Mouse (Mus musculus) CH12.LX (cell line): Measurements from ENCODE around the gene Ppox. TPM values are rescaled to one million over a fixed set of nuclear protein-coding genes. Genes with fewer than 3 reads are reported as not detected.

ENCODE experiments used
- DNase-seq: peaks from one replicate; pipeline ENCODE4 v3.0.0-alpha.2; 2013; ENCODE audit errors: extremely low read depth
- H3K27ac ChIP-seq: 2 replicates; pipeline ENCODE4 v1.5.1; 2012; ENCODE audit warnings: low read depth, mild to moderate bottlenecking, control low read depth, moderate library complexity; ENCODE audit not compliant: insufficient read depth
- H3K27me3 ChIP-seq: replicated peaks from 2 replicates; pipeline ENCODE3; 2012; ENCODE audit warnings: inconsistent platforms
- H3K36me3 ChIP-seq, 2 experiments: replicated peaks in 1 of 2; 2 replicates each; pipeline versions ENCODE3 to v1.6.1; 2012; ENCODE audit warnings: inconsistent platforms in 1 of 2, low read length in 1 of 2, mild to moderate bottlenecking in 1 of 2, mixed read lengths in 1 of 2, moderate library complexity in 1 of 2; ENCODE audit not compliant: control insufficient read depth in 1 of 2, insufficient read depth in 1 of 2
- H3K4me1 ChIP-seq, 2 experiments: 2 replicates each; pipeline ENCODE4 v1.6.1; 2012; ENCODE audit warnings: inconsistent platforms in 1 of 2, moderate library complexity in 1 of 2; ENCODE audit not compliant: insufficient read depth in 2 of 2, control insufficient read depth in 1 of 2
- H3K4me2 ChIP-seq: 2 replicates; pipeline ENCODE4 v1.6.1; 2012; ENCODE audit warnings: low read depth, mild to moderate bottlenecking, control low read depth; ENCODE audit not compliant: poor library complexity, insufficient read depth, severe bottlenecking
- H3K4me3 ChIP-seq, 3 experiments: fragments of 150-350 bp in 1 of 3; sonication (generic) in 1 of 3; replicated peaks in 1 of 3; 2 replicates each; pipeline versions ENCODE3 to v1.5.1; 2011 to 2012; ENCODE audit warnings: low read depth in 2 of 3, low read length in 2 of 3, mild to moderate bottlenecking in 2 of 3, moderate library complexity in 2 of 3, control low read depth in 1 of 3, improper control_type of control experiment in 1 of 3, inconsistent platforms in 1 of 3, mixed read lengths in 1 of 3; ENCODE audit not compliant: poor library complexity in 1 of 3
- H3K79me2 ChIP-seq: replicated peaks from 2 replicates; pipeline ENCODE4 v1.6.1; 2012; ENCODE audit warnings: mild to moderate bottlenecking, moderate library complexity; ENCODE audit not compliant: control insufficient read depth, poor library complexity, insufficient read depth, severe bottlenecking; ENCODE audit errors: extremely low read depth
- H3K9ac ChIP-seq: 2 replicates; pipeline ENCODE4 v1.6.1; 2012; ENCODE audit warnings: low read depth, mild to moderate bottlenecking, control low read depth, moderate library complexity; ENCODE audit not compliant: insufficient read depth
- H3K9me3 ChIP-seq: replicated peaks from 2 replicates; pipeline ENCODE3; 2012; ENCODE audit warnings: low read length, inconsistent platforms, mixed read lengths
- BHLHE40 ChIP-seq: IDR thresholded peaks from 2 replicates; pipeline ENCODE4 v1.6.1; 2011; ENCODE audit warnings: mild to moderate bottlenecking, low read depth, low read length, improper control_type of control experiment
- CHD1 ChIP-seq: IDR thresholded peaks from 2 replicates; pipeline ENCODE4 v1.6.1; 2012; ENCODE audit warnings: low read depth, low read length, improper control_type of control experiment, inconsistent platforms
- E2F4 ChIP-seq: IDR thresholded peaks from 2 replicates; pipeline ENCODE4 v1.6.1; 2011; ENCODE audit warnings: low read depth, low read length, improper control_type of control experiment; ENCODE audit not compliant: insufficient replicate concordance
- EP300 ChIP-seq: IDR thresholded peaks from 2 replicates; pipeline ENCODE4 v1.6.1; 2011; ENCODE audit warnings: low read length, improper control_type of control experiment
- ETS1 ChIP-seq: conservative IDR thresholded peaks from 2 replicates; pipeline ENCODE4 v1.6.1; 2012; ENCODE audit warnings: low read depth, mild to moderate bottlenecking, inconsistent platforms, low read length, improper control_type of control experiment, moderate library complexity
- IRF4 ChIP-seq: IDR thresholded peaks from 2 replicates; pipeline ENCODE4 v1.6.1; 2014; ENCODE audit warnings: low read depth, mild to moderate bottlenecking, inconsistent platforms, low read length, improper control_type of control experiment
- KAT2A ChIP-seq: IDR thresholded peaks from 2 replicates; pipeline ENCODE4 v1.6.1; 2012; ENCODE audit warnings: low read length, improper control_type of control experiment, inconsistent platforms; ENCODE audit not compliant: insufficient replicate concordance
- MAZ ChIP-seq: IDR thresholded peaks from 2 replicates; pipeline ENCODE4 v1.6.1; 2012; ENCODE audit warnings: low read depth, mild to moderate bottlenecking, inconsistent platforms, low read length, improper control_type of control experiment, moderate library complexity
- MEF2A ChIP-seq: IDR thresholded peaks from 2 replicates; pipeline ENCODE4 v1.6.1; 2014; ENCODE audit warnings: low read depth, mild to moderate bottlenecking, inconsistent platforms, low read length, improper control_type of control experiment, borderline replicate concordance
- NRF1 ChIP-seq: IDR thresholded peaks from 2 replicates; pipeline ENCODE4 v1.6.1; 2014; ENCODE audit warnings: low read depth, mild to moderate bottlenecking, inconsistent platforms, low read length, improper control_type of control experiment, moderate library complexity
- PAX5 ChIP-seq: IDR thresholded peaks from 2 replicates; pipeline ENCODE4 v1.6.1; 2012; ENCODE audit warnings: low read length, inconsistent platforms, mixed read lengths
- POLR2A ChIP-seq: IDR thresholded peaks from 2 replicates; pipeline ENCODE4 v1.6.1; 2011; ENCODE audit warnings: low read depth, mild to moderate bottlenecking, improper control_type of control experiment, low read length
- SIN3A ChIP-seq: IDR thresholded peaks from 2 replicates; pipeline ENCODE4 v1.6.1; 2012; ENCODE audit warnings: low read length, improper control_type of control experiment, inconsistent platforms
- SMC3 ChIP-seq: IDR thresholded peaks from 2 replicates; pipeline ENCODE4 v1.6.1; 2011; ENCODE audit warnings: low read depth, low read length, improper control_type of control experiment
- TBP ChIP-seq: conservative IDR thresholded peaks from 2 replicates; pipeline ENCODE4 v1.6.1; 2011; ENCODE audit warnings: low read depth, low read length, improper control_type of control experiment
- TCF12 ChIP-seq: IDR thresholded peaks from 2 replicates; pipeline ENCODE4 v1.6.1; 2014; ENCODE audit warnings: low read depth, mild to moderate bottlenecking, inconsistent platforms, low read length, improper control_type of control experiment
- UBTF ChIP-seq: IDR thresholded peaks from 2 replicates; pipeline ENCODE4 v1.6.1; 2012; ENCODE audit warnings: low read depth, mild to moderate bottlenecking, inconsistent platforms, low read length, improper control_type of control experiment, moderate library complexity
- USF2 ChIP-seq: conservative IDR thresholded peaks from 2 replicates; pipeline ENCODE4 v1.6.1; 2011; ENCODE audit warnings: low read depth, low read length, improper control_type of control experiment
- ZC3H11A ChIP-seq: IDR thresholded peaks from 2 replicates; pipeline ENCODE4 v1.6.1; 2012; ENCODE audit warnings: low read depth, mild to moderate bottlenecking, inconsistent platforms, low read length, improper control_type of control experiment
- ZMIZ1 ChIP-seq: IDR thresholded peaks from 2 replicates; pipeline ENCODE4 v1.6.1; 2012; ENCODE audit warnings: low read depth, mild to moderate bottlenecking, inconsistent platforms, low read length, improper control_type of control experiment
- ZNF384 ChIP-seq: IDR thresholded peaks from 2 replicates; pipeline ENCODE4 v1.6.1; 2012; ENCODE audit warnings: low read depth, low read length, improper control_type of control experiment, inconsistent platforms
- dilution Hi-C: fragments of 300-500 bp; cut with MboI; formaldehyde crosslinking; loops from 2 replicates; pipeline ENCODE4 v1.14.3; 2020; ENCODE audit warnings: low sequenced_read_pairs; ENCODE audit not compliant: extremely low pct_unique_long_range_greater_than_20kb, extremely low pct_ligation_motif_present
- in situ Hi-C: fragments of 300-500 bp; cut with MboI; formaldehyde crosslinking; loops from 3 replicates; pipeline ENCODE4 v1.14.3; 2019; ENCODE audit warnings: low sequenced_read_pairs, low pct_ligation_motif_present, low pct_unique_long_range_greater_than_20kb, mixed read lengths
- polyA plus RNA-seq: library from polyadenylated mRNA; unstranded; fragments of >175 nt; gene quantifications from 2 replicates; pipeline ENCODE4 v1.2.1, GENCODE M21; 2012; ENCODE audit warnings: low read depth; ENCODE audit not compliant: insufficient read length
- total RNA-seq, 2 experiments: library from RNA; depleted of rRNA; stranded (reverse); fragments of 300-350 nt in 1 of 2; fragments of >200 nt in 1 of 2; gene quantifications; 2 replicates each; pipeline ENCODE4 v1.2.3; 2012 to 2014

Gene Ppox
- total and polyA plus RNA-seq, 3 experiments: 10.5 to 15.1 (median 13.6) TPM

DNA sequence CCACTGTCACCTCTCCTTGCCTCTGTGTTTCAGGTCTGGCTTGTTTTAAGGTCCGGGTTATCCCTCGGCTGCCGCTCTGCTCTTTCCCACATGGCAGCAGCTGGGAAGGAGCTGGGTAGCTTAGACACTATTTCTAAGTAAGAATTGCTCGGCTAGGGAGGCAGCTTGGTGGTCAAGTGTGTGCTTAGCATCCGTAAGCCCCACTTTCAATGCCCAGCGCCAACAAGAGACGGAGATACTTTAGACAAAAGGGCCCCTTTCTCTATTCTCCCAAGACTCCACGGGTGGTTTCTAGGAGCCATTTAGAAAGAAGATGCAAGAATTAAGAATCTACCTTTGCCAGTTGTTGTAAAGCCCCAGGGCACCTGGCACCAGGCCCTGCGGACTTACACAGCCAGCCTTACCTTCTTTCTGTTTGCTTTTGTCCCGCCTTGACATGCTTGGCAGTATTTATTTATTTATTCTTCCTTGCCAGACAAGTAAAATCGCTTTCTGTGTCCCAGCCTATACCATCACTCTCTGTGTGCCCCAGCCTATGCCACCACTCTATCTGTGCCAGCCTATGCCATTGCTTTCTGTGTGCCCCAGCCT lies 5.7 kb downstream of the Ppox start:
- Histone ChIP-seq H3K27me3 (no peaks in the 10 kb centered on the region), H3K79me2 (no peaks in the 10 kb centered on the region), H3K4me3 (no peak overlapping the region), H3K4me1 (peaks cover 0 to 30% of the 10 kb centered on the region in 2 experiments; a peak in 2 of 4 replicates), H3K27ac (no peak overlapping the region), H3K36me3 (peaks cover 57 to 79% of the 10 kb centered on the region in 2 experiments), H3K9me3 (no peaks in the 10 kb centered on the region), H3K9ac (no peak overlapping the region), H3K4me2 (no peak overlapping the region)
- dilution Hi-C loops (no loop called here), in situ Hi-C loops (no loop called here)
- DNase-seq: no peak
- TF ChIP-seq MEF2A (no peak), IRF4 (no peak), ETS1 (no peak), NRF1 (no peak), EP300 (no peak), MAZ (no peak), ZMIZ1 (no peak), KAT2A (no peak), TBP (no peak), USF2 (no peak)

DNA sequence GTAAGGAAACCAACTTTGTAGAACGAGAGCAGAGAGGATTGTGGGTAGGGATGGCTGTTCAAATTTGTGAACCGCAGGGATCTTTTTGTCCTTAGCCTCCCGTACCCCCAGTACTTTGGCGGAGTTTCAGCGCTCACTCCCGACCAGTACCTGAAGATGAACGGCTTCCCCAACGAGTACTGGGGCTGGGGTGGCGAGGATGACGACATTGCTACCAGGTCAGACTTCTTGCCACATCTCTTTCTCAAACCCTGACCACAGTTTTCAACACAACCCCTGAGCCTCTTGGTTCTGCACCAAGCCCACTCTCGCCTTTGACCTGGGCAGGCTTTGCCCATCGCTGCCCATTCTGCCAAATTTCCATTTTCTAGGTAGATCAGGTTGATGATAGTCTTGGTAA lies 6.8 kb downstream of the Ppox start:
- peaks cover 0 to 26% of the 10 kb centered on the region in 2 experiments; a peak in 2 of 4 replicates for H3K4me1 ChIP-seq

DNA sequence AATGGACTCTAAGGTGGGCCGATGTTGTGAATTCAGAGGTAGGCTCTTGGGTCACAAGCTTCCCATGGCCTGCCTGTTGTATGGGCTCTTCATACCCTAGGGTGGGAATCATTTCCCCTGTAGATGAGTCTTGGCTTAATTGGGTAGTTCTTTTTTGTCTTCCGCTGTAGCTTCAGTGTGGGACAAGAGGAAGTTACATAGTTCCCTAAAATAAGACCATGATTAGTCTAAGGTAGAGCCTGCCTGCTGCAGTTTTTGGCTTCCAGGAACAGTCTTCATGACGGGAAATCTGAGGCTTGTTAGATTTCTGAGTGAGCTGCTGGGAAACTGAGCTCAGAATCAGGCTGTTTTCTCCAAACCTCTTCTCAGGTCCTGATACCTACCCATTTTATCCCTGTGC lies 8.9 kb downstream of the Ppox start:
- H3K27me3 ChIP-seq: no peaks in the 10 kb centered on the region
- TF ChIP-seq BHLHE40 (no peak), USF2 (no peak), MEF2A (no peak), UBTF (no peak), ZC3H11A (no peak), E2F4 (no peak), ZMIZ1 (no peak), CHD1 (no peak), TBP (no peak), ZNF384 (no peak), POLR2A (no peak), PAX5 (no peak), TCF12 (no peak), IRF4 (no peak), SIN3A (no peak), NRF1 (no peak), SMC3 (no peak)
- no peaks in the 10 kb centered on the region for H3K9me3 ChIP-seq
- in situ Hi-C loops (no loop called here), dilution Hi-C loops (no loop called here)
- H3K9ac ChIP-seq: no peak overlapping the region
- DNase-seq: no peak
- H3K4me1 ChIP-seq: peaks cover 0 to 26% of the 10 kb centered on the region in 2 experiments; a peak in 2 of 4 replicates
- no peaks in the 10 kb centered on the region for H3K79me2 ChIP-seq
- peaks cover 44 to 54% of the 10 kb centered on the region in 2 experiments for H3K36me3 ChIP-seq
- no peak overlapping the region for H3K27ac ChIP-seq
- no peak overlapping the region for H3K4me2 ChIP-seq
- no peak overlapping the region for H3K4me3 ChIP-seq

More for the DNA sequence above, 6.8 kb downstream of the Ppox start:
- no peak overlapping the region for H3K9ac ChIP-seq
- no peak overlapping the region for H3K4me3 ChIP-seq
- TF ChIP-seq ZC3H11A: no peak
- no peaks in the 10 kb centered on the region for H3K27me3 ChIP-seq
- dilution Hi-C loops: no loop called here
- H3K4me2 ChIP-seq: no peak overlapping the region
- in situ Hi-C loops: no loop called here
- H3K36me3 ChIP-seq: peaks cover 57 to 75% of the 10 kb centered on the region in 2 experiments
- no peaks in the 10 kb centered on the region for H3K79me2 ChIP-seq
- no peaks in the 10 kb centered on the region for H3K9me3 ChIP-seq
- no peak for DNase-seq
- no peak overlapping the region for H3K27ac ChIP-seq
